8 mouse cellular contexts compared by ENCODE assay signal in the genomic region with DNA sequence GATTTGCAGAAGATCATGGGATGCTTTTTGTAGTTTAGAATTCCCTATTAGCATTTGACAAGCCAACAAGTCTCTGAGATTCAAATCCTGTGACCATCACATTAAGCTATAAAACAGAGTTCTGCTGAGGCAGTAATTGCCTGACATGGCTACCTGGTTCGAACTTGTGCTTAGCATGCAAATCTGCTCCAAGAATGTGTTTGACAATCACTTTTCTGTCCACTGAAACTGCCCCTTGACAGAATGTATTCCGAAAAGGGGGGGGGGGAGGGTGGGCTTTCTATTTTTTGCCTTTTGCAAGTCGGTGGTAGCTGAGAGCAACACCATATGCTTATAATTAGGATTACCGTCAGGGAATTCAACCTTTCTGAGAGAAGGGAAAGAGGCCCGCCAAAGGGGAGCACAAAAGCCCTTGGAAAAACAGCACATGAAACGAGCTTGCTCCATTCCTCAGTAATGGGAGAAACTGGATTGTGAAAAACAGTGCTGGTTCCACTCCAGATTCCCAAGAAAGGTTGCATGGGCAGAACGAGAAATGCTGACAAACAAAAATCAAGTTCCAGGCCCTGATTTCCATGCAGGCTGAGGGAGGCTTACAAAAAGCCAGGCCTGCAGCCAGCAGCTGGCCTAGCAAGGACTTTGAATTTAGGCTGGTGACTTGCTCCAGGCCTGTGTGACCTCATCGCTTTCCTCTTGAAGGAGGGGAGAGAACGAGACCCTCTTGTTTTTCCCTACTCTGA.
DNase-seq lines count a peak whose midpoint lies in the region; ATAC-seq lines count a peak whose summit lies in the region.

No protein-coding gene starts in this region.

- peak; percentile 7 for DNase-seq in adrenal gland, postnatal 14 days
- DNase-seq in adrenal gland, postnatal 4 days (ENCODE audit: low spot score in 2 of 2) = no peak
- peak; percentile 88 for DNase-seq in embryonic facial prominence, embryonic 14.5 days (ENCODE audit: low spot score)
- peak; percentile 1 for DNase-seq in layer of hippocampus, adult 9-10 months (ENCODE audit: low spot score)
- DNase-seq in midbrain, embryonic 10.5 days (ENCODE audit: low spot score) = peak; percentile 51
- DNase-seq in skeletal muscle tissue, adult 2 months (ENCODE audit: low read depth, low spot score) = peak; percentile 66
- DNase-seq in thymus, postnatal 36 days = no peak

- H3K27me3 ChIP-seq in embryonic facial prominence, embryonic 14.5 days (replicated peaks; ENCODE audit: control insufficient read depth, insufficient read depth, low read length) = no peaks in the 10 kb centered on the region
- H3K27me3 ChIP-seq in heart, embryonic 13.5 days (replicated peaks) = no peaks in the 10 kb centered on the region
- no peaks in the 10 kb centered on the region for H3K27me3 ChIP-seq in midbrain, embryonic 10.5 days (ENCODE audit: low read depth, poor library complexity, severe bottlenecking)

- no peaks in the 10 kb centered on the region for H3K36me3 ChIP-seq in embryonic facial prominence, embryonic 14.5 days (ENCODE audit: control insufficient read depth, insufficient read depth, low read length)
- no peaks in the 10 kb centered on the region for H3K36me3 ChIP-seq in heart, embryonic 13.5 days
- H3K36me3 ChIP-seq in midbrain, embryonic 10.5 days = no peaks in the 10 kb centered on the region

- no peak overlapping the region for H3K4me2 ChIP-seq in embryonic facial prominence, embryonic 14.5 days (ENCODE audit: low read depth, low read length)
- no peak overlapping the region for H3K4me2 ChIP-seq in heart, embryonic 13.5 days

- 9% methylated on average over 9 of the region's 9 CpGs for WGBS in embryonic facial prominence, embryonic 14.5 days
- 28% methylated on average over 9 of the region's 9 CpGs for WGBS in heart, embryonic 13.5 days
- 36% methylated on average over 9 of the region's 9 CpGs for WGBS in midbrain, embryonic 10.5 days

- no peak overlapping the region for H3K4me3 ChIP-seq in embryonic facial prominence, embryonic 14.5 days (ENCODE audit: low read depth, low read length)
- no peak overlapping the region for H3K4me3 ChIP-seq in heart, embryonic 13.5 days
- no peak overlapping the region for H3K4me3 ChIP-seq in midbrain, embryonic 10.5 days

- H3K27ac ChIP-seq in embryonic facial prominence, embryonic 14.5 days (replicated peaks; ENCODE audit: low read depth, low read length) = peak overlapping the region; percentile 89
- 0 out of 2 replicates have a peak overlapping the region, but pooled peaks have one; percentile 3 for H3K27ac ChIP-seq in heart, embryonic 13.5 days (replicated peaks)
- H3K27ac ChIP-seq in midbrain, embryonic 10.5 days (replicated peaks) = peak overlapping the region; percentile 71

- peak; percentile 87 for ATAC-seq in embryonic facial prominence, embryonic 14.5 days (ENCODE audit: low read depth)
- no peak for ATAC-seq in heart, embryonic 13.5 days (ENCODE audit: extremely low read depth, insufficient number of reproducible peaks, low FRiP score, low TSS enrichment)

- peaks cover 8% of the 10 kb centered on the region for H3K4me1 ChIP-seq in embryonic facial prominence, embryonic 14.5 days (ENCODE audit: control insufficient read depth, insufficient read depth, low read length)
- peaks cover 7% of the 10 kb centered on the region; the same call in 1 of the 2 replicates for H3K4me1 ChIP-seq in heart, embryonic 13.5 days
- H3K4me1 ChIP-seq in midbrain, embryonic 10.5 days = peaks cover 17% of the 10 kb centered on the region

- H3K9me3 ChIP-seq in embryonic facial prominence, embryonic 14.5 days (ENCODE audit: control insufficient read depth, low read length) = no peaks in the 10 kb centered on the region
- no peaks in the 10 kb centered on the region for H3K9me3 ChIP-seq in heart, embryonic 13.5 days
- H3K9me3 ChIP-seq in midbrain, embryonic 10.5 days (replicated peaks) = no peaks in the 10 kb centered on the region

- H3K9ac ChIP-seq in embryonic facial prominence, embryonic 14.5 days (ENCODE audit: low read depth, low read length) = 0 out of 2 replicates have a peak overlapping the region, but pooled peaks have one; percentile 26
- H3K9ac ChIP-seq in heart, embryonic 13.5 days = no peak overlapping the region

Comparison
In these comparisons a context has a peak if more than half of its experiments do, and no peak if none do; other contexts are left out.
1. DNase-seq: peak in adrenal gland, postnatal 14 days (single experiment), embryonic facial prominence, embryonic 14.5 days (single experiment), layer of hippocampus, adult 9-10 months (single experiment), midbrain, embryonic 10.5 days (single experiment) and skeletal muscle tissue, adult 2 months (single experiment); none in adrenal gland, postnatal 4 days (0 of 2) and thymus, postnatal 36 days (0 of 2).
2. H3K27ac ChIP-seq: peak in every context shown above with its lines; median percentile 89 in embryonic facial prominence, embryonic 14.5 days; 71 in midbrain, embryonic 10.5 days; 3 in heart, embryonic 13.5 days.